Mouse (Mus musculus): ENCODE results near the gene Spag5.

DNA sequence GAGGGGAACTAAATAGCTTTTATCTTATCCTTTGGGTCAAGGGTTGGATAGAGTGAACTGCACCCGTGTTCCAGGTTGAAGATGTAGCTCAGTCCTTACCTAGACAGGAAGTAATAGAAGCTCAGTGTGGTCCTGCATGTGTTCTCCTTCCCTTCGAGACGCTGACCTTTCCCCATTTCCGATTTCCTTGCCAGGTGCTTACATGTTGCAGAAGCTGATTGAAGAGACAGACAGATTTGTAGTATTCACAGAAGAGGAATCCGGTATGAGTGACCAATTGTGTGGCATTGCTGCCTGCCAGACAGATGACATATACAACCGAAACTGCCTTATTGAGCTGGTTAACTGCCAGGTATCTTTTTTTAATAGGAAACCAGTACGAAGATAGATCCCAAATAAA lies 22.5 kb upstream of the Spag5 start:
- no peak for TF ChIP-seq CTCF (IDR thresholded peaks at IDR 0.05; ENCODE audit: low read depth)
- no peak; the same call in 1 of the 2 replicates for TF ChIP-seq EP300 (IDR thresholded peaks at IDR 0.05; ENCODE audit: low read depth)
